Mouse (Mus musculus): ENCODE data around the gene Zbtb16.

Gene Zbtb16

GRCm38 (mm10) chr9:48801322-48801721, 34.7 kb downstream of the Zbtb16 start:
- DNase-seq: no peak

- DNase-seq: no peak
Observed at GRCm38 (mm10) chr9:48800627-48801026, 35.4 kb downstream of the Zbtb16 start.

GRCm38 (mm10) chr9:48798044-48798443, 38.0 kb downstream of the Zbtb16 start:
- DNase-seq: no peak

GRCm38 (mm10) chr9:48796267-48796822, 39.7 kb downstream of the Zbtb16 start:
- no peak for DNase-seq

- DNase-seq: no peak
Observed at GRCm38 (mm10) chr9:48795740-48796139, 40.3 kb downstream of the Zbtb16 start.

GRCm38 (mm10) chr9:48795095-48795494, 40.9 kb downstream of the Zbtb16 start:
- no peak for DNase-seq

- no peak for DNase-seq
Observed at GRCm38 (mm10) chr9:48794463-48794862, 41.6 kb downstream of the Zbtb16 start.

GRCm38 (mm10) chr9:48793638-48794188, 42.3 kb downstream of the Zbtb16 start:
- DNase-seq: no peak

GRCm38 (mm10) chr9:48790575-48790974, 45.4 kb downstream of the Zbtb16 start:
- no peak for DNase-seq

GRCm38 (mm10) chr9:48787906-48788410, 48.1 kb downstream of the Zbtb16 start:
- DNase-seq: no peak

GRCm38 (mm10) chr9:48787321-48787720, 48.7 kb downstream of the Zbtb16 start:
- no peak for DNase-seq

- no peak for DNase-seq
Observed at GRCm38 (mm10) chr9:48786814-48787213, 49.2 kb downstream of the Zbtb16 start.

GRCm38 (mm10) chr9:48784937-48785336, 51.1 kb downstream of the Zbtb16 start:
- no peak for DNase-seq

GRCm38 (mm10) chr9:48783292-48783691, 52.7 kb downstream of the Zbtb16 start:
- no peak for DNase-seq

- no peak for DNase-seq
Observed at GRCm38 (mm10) chr9:48782284-48783060, 53.5 kb downstream of the Zbtb16 start.

- no peak for DNase-seq
Observed at GRCm38 (mm10) chr9:48776268-48776667, 59.8 kb downstream of the Zbtb16 start.

- DNase-seq: no peak
Observed at GRCm38 (mm10) chr9:48775561-48775960, 60.5 kb downstream of the Zbtb16 start.

GRCm38 (mm10) chr9:48773710-48774109, 62.3 kb downstream of the Zbtb16 start:
- DNase-seq: no peak

GRCm38 (mm10) chr9:48773130-48773529, 62.9 kb downstream of the Zbtb16 start:
- DNase-seq: no peak

GRCm38 (mm10) chr9:48771504-48771903, 64.5 kb downstream of the Zbtb16 start:
- DNase-seq: no peak

GRCm38 (mm10) chr9:48768965-48769364, 67.1 kb downstream of the Zbtb16 start:
- DNase-seq: no peak

- no peak for DNase-seq
Observed at GRCm38 (mm10) chr9:48767666-48768432, 68.2 kb downstream of the Zbtb16 start.

GRCm38 (mm10) chr9:48765927-48766326, 70.1 kb downstream of the Zbtb16 start:
- DNase-seq: no peak

All from cerebellum, postnatal 36 days (tissue).